Comparison of ENCODE assay signal across 17 mouse cellular contexts in the genomic region with DNA sequence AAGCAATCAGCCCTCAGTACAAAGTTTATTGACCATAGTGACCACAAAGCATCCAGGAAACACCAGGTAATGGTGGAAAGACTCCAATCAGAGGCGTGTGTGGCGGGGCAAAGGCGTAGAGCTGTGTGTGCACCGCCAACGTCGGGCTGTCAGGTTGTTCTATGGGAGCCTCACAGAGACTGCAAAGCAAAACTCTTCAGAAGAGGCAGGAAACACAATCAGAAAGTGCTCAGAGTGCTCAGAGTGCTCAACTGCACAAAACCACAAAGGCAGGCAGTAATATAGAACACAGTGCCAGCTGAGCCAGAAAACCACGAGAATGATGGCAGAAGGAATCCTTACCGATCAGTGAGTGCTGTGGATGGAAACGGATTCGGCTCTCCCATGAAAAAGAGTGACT. TPM values are rescaled to one million over a fixed set of nuclear protein-coding genes. Genes with fewer than 3 reads are reported as not detected.
A peak's percentile ranks its signal among the peaks of the same experiment; 100 is the strongest.
DNase-seq lines count a peak whose midpoint lies in the region; ATAC-seq and TF ChIP-seq lines count a peak whose summit lies in the region.
"Had no signal": no experiment of that assay in that cellular context is flagged by ENCODE, and none has a peak within 500 bp of the region (broad histone marks: within the 10 kb centered on the region; RNA-seq: fewer than 3 reads in every experiment).

No protein-coding gene starts in this region.

- no peak overlapping the region for H3K4me3 ChIP-seq in kidney, adult 2 months (ENCODE audit: insufficient read depth, low read depth, low read length)
- H3K4me3 ChIP-seq: forebrain, embryonic 13.5 days; intestine, embryonic 15.5 days; limb, embryonic 12.5 days; liver, embryonic 15.5 days had no signal

- no peak overlapping the region for H3K27ac ChIP-seq in kidney, adult 2 months (ENCODE audit: insufficient read depth, low read depth, low read length)
- H3K27ac ChIP-seq: forebrain, embryonic 13.5 days; intestine, embryonic 15.5 days; limb, embryonic 12.5 days had no signal

- WGBS in kidney, adult 2 months = 76% methylated on average over 10 of the region's 10 CpGs

- intact Hi-C loops in left cerebral cortex, postnatal 14 days (cut with DNase I) = no loop called here

- TF ChIP-seq CTCF in kidney, adult 2 months (conservative IDR thresholded peaks at IDR 0.05; ENCODE audit: insufficient read depth, insufficient read length, low read depth, low read length) = no peak

- TF ChIP-seq POLR2A in kidney, adult 2 months (IDR thresholded peaks at IDR 0.05; ENCODE audit: low read depth, low read length) = no peak

- peak; percentile 78 for ATAC-seq in CD4-positive, CD25-positive, alpha-beta regulatory T cell, adult 4 months
- ATAC-seq: forebrain, embryonic 13.5 days; intestine, embryonic 15.5 days had no signal

- no peaks in the 10 kb centered on the region for H3K36me3 ChIP-seq in kidney, adult 2 months (ENCODE audit: control insufficient read depth, insufficient read depth, low read length)
- H3K36me3 ChIP-seq: limb, embryonic 12.5 days; liver, embryonic 15.5 days had no signal

- peak; percentile 50 for DNase-seq in 416B (ENCODE audit: low read depth)
- DNase-seq in induced T-regulatory cell, adult 2 months (ENCODE audit: low read depth) = peak; percentile 77
- peak; percentile 57 to 65 for DNase-seq in thymus, postnatal 10 days (ENCODE audit: low spot score in 2 of 2)
- DNase-seq in kidney, adult 9 months = no peak
- DNase-seq in left cerebral cortex, postnatal 14 days (ENCODE audit: low spot score in 2 of 2) = no peak
- no peak for DNase-seq in kidney, adult 2 months
- DNase-seq: adrenal gland, postnatal 10 days; cerebellum, postnatal 10 days; embryo, embryonic 11 days; kidney, postnatal 25 days; lung, postnatal 36 days; midbrain, embryonic 14.5 days had no signal

- no peaks in the 10 kb centered on the region for H3K27me3 ChIP-seq in kidney, adult 2 months (replicated peaks; ENCODE audit: control insufficient read depth, insufficient read depth, low read length)
- H3K27me3 ChIP-seq: forebrain, embryonic 13.5 days; intestine, embryonic 15.5 days; limb, embryonic 12.5 days; liver, embryonic 15.5 days had no signal

- H3K4me1 ChIP-seq in kidney, adult 2 months (ENCODE audit: control insufficient read depth, insufficient read depth, low read length) = no peaks in the 10 kb centered on the region
- H3K4me1 ChIP-seq: forebrain, embryonic 13.5 days had no signal

RNA-seq across cellular contexts. Expression of a gene that starts 43.3 kb away (rescaled TPM):
- 10 to 100 TPM; 63.3 to 63.4 TPM for polyA plus RNA-seq in CD4-positive, CD25-positive, alpha-beta regulatory T cell, adult 4 months (2017; shearing (Covaris generic))
- total RNA-seq in left cerebral cortex, postnatal 14 days (2021) = 10 to 100 TPM; 60.1 to 61.2 TPM
- 50.2 and 60.3 TPM in 2 replicates for polyA plus RNA-seq in kidney, adult 2 months (2012; rRNA removed)

RNA-seq across cellular contexts. Expression of a gene that starts 43.3 kb away (rescaled TPM):
- 10 to 100 TPM; 53.3 to 59.3 TPM for polyA plus RNA-seq in CD4-positive, CD25-positive, alpha-beta regulatory T cell, adult 4 months (2017; shearing (Covaris generic))
- total RNA-seq in left cerebral cortex, postnatal 14 days (2021) = 10 to 100 TPM; 44.9 to 45.1 TPM
- 63.3 and 83.9 TPM in 2 replicates for polyA plus RNA-seq in kidney, adult 2 months (2012; rRNA removed)

Comparison
In these comparisons a context has a peak if more than half of its experiments do, and no peak if none do; other contexts are left out.
1. DNase-seq: peak in 416B (single experiment), induced T-regulatory cell, adult 2 months (single experiment) and thymus, postnatal 10 days (2 of 2); none in kidney, adult 9 months (single experiment), left cerebral cortex, postnatal 14 days (0 of 2) and kidney, adult 2 months (single experiment).